Mouse (Mus musculus) limb, embryonic 13.5 days (tissue): Measurements from ENCODE around the gene Rccd1. TPM values are rescaled to one million over a fixed set of nuclear protein-coding genes. Genes with fewer than 3 reads are reported as not detected.
"Not testable (repeated sequence)": the region's sequence is repeated elsewhere in the genome, so short reads cannot be mapped to it uniquely, and the experiment has no call there.

ENCODE experiments used
- ATAC-seq: fragments of 200-750 bp; cut with Nextera tagmentation; 2 replicates; pipeline ENCODE4 v1.8.0; 2017; ENCODE audit warnings: low read depth, moderate number of reproducible peaks, moderate TSS enrichment; ENCODE audit not compliant: low FRiP score
- H3K27ac ChIP-seq: fragments of 300-500 bp; sonication (generic); 2 replicates; pipeline ENCODE4 v1.5.1; 2015; ENCODE audit warnings: inconsistent platforms, mild to moderate bottlenecking, moderate library complexity
- H3K27me3 ChIP-seq: fragments of 300-500 bp; sonication (generic); 2 replicates; pipeline ENCODE4 v1.6.1; 2015; ENCODE audit warnings: mild to moderate bottlenecking, inconsistent platforms
- H3K36me3 ChIP-seq: fragments of 300-500 bp; sonication (generic); 2 replicates; pipeline ENCODE4 v1.6.1; 2015; ENCODE audit warnings: inconsistent platforms, mild to moderate bottlenecking, moderate library complexity
- H3K4me1 ChIP-seq: fragments of 300-500 bp; sonication (generic); 2 replicates; pipeline ENCODE4 v1.6.1; 2015; ENCODE audit warnings: inconsistent platforms
- H3K4me2 ChIP-seq: fragments of 300-500 bp; sonication (generic); replicated peaks from 2 replicates; pipeline ENCODE4 v1.6.1; 2015; ENCODE audit warnings: inconsistent platforms, mild to moderate bottlenecking, moderate library complexity
- H3K4me3 ChIP-seq: fragments of 300-500 bp; sonication (generic); 2 replicates; pipeline ENCODE4 v1.5.1; 2015; ENCODE audit warnings: moderate library complexity, mild to moderate bottlenecking, inconsistent platforms
- H3K9ac ChIP-seq: fragments of 300-500 bp; sonication (generic); 2 replicates; pipeline ENCODE4 v1.6.1; 2015; ENCODE audit warnings: mild to moderate bottlenecking, inconsistent platforms
- H3K9me3 ChIP-seq: fragments of 300-500 bp; sonication (generic); 2 replicates; pipeline ENCODE4 v1.6.1; 2016; ENCODE audit warnings: inconsistent platforms
- WGBS: fragments of 180-500 bp; shearing (Covaris S2); methylation state at CpG from one replicate; pipeline ENCODE4 v1.1.7; 2015; 5-methylcytosine and 5-hydroxymethylcytosine counted together
- polyA plus RNA-seq: library from polyadenylated mRNA; unstranded; fragments of >200 nt; fragmentation: Nextera tagmentation; extraction: Ambion mirVana; gene quantifications from 2 replicates; pipeline ENCODE4 v1.2.1, GENCODE M21; 2015

The Rccd1 gene
- polyA plus RNA-seq, 1 experiment from 2014 or later = 12.3 TPM

GRCm38 (mm10) chr7:80342858-80343257 is 18.6 kb upstream of the Rccd1 start, which contains the start of gene Hddc3:
Hddc3 (plus strand) TSS chr7:80343104.
- H3K36me3 ChIP-seq = peaks cover 8% of the 10 kb centered on the region
- H3K9ac ChIP-seq = peak within 1 kb of the TSS; percentile 79
- H3K4me2 ChIP-seq = peak within 1 kb of the TSS; percentile 76
- H3K27ac ChIP-seq = peak within 1 kb of the TSS; percentile 56; the same call in 1 of the 2 replicates
- H3K9me3 ChIP-seq = no peaks in the 10 kb centered on the region
- ATAC-seq = peak; percentile 41; the same call in 1 of the 2 replicates
- H3K4me1 ChIP-seq = peaks cover 48% of the 10 kb centered on the region
- peak within 1 kb of the TSS; percentile 56 for H3K4me3 ChIP-seq
- under 1% methylated on average over 25 of the region's 25 CpGs for WGBS
- no peaks in the 10 kb centered on the region for H3K27me3 ChIP-seq

- WGBS = 82% methylated on average over 7 of the region's 7 CpGs
- peaks cover 19% of the 10 kb centered on the region for H3K36me3 ChIP-seq
- ATAC-seq = no peak
- no peak overlapping the region for H3K4me2 ChIP-seq
- H3K27ac ChIP-seq = no peak overlapping the region
- no peaks in the 10 kb centered on the region for H3K9me3 ChIP-seq
- no peaks in the 10 kb centered on the region for H3K27me3 ChIP-seq
- H3K4me1 ChIP-seq = peaks cover 39% of the 10 kb centered on the region
- H3K9ac ChIP-seq = no peak overlapping the region
- no peak overlapping the region for H3K4me3 ChIP-seq
Observed at GRCm38 (mm10) chr7:80341793-80342192, 17.5 kb upstream of the Rccd1 start.

DNA sequence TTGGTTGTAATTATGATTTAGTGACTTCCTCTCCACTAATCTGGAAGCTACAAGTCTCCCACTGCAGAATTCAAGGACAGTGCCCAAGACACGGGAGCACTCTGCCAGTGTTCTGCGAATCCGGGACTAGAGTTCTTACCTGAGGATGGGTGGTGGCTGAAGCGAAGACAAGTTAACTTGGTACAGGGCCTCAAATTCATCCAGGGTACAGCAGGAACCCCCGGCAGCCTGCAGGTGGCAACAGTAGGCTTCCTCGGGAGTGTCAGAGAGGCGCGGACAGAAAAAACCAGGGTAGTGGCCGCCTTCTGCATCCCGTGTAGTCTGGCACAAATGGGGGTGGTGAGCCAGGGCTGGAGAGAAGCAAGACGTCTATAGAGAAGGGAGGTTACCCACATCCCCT is 16.5 kb upstream of the Rccd1 start, which contains the start of gene Unc45a:
Gene Unc45a, minus strand, starts transcription at position 213 of the 400 bp plus-strand sequence.
- Histone ChIP-seq H3K4me1 (peaks cover 36% of the 10 kb centered on the region), H3K27ac (peak within 1 kb of the TSS; percentile 69), H3K9me3 (no peaks in the 10 kb centered on the region), H3K4me3 (peak within 1 kb of the TSS; percentile 65), H3K27me3 (no peaks in the 10 kb centered on the region), H3K36me3 (peaks cover 27% of the 10 kb centered on the region), H3K9ac (peak within 1 kb of the TSS; percentile 84), H3K4me2 (peak within 1 kb of the TSS; percentile 95)
- peak; percentile 44; the same call in 1 of the 2 replicates for ATAC-seq
- WGBS = 2% methylated on average over 11 of the region's 11 CpGs

- peaks cover 36% of the 10 kb centered on the region for H3K4me1 ChIP-seq
- H3K4me2 ChIP-seq = peak overlapping the region; percentile 95
- peak overlapping the region; percentile 65 for H3K4me3 ChIP-seq
- no peaks in the 10 kb centered on the region for H3K27me3 ChIP-seq
- no peaks in the 10 kb centered on the region for H3K9me3 ChIP-seq
- peak overlapping the region; percentile 84 for H3K9ac ChIP-seq
- under 1% methylated on average over 45 of the region's 45 CpGs for WGBS
- peaks cover 30% of the 10 kb centered on the region for H3K36me3 ChIP-seq
- peak; percentile 97 for ATAC-seq
- peak overlapping the region; percentile 69 for H3K27ac ChIP-seq
Observed at GRCm38 (mm10) chr7:80339793-80340628, 15.8 kb upstream of the Rccd1 start.

- Histone ChIP-seq H3K27ac (no peak overlapping the region; the same call in 1 of the 2 replicates), H3K9me3 (no peaks in the 10 kb centered on the region), H3K4me2 (peak overlapping the region; percentile 95), H3K27me3 (no peaks in the 10 kb centered on the region), H3K9ac (peak overlapping the region; percentile 84), H3K4me3 (peak overlapping the region; percentile 65), H3K36me3 (peaks cover 36% of the 10 kb centered on the region), H3K4me1 (peaks cover 36% of the 10 kb centered on the region)
- ATAC-seq = no peak
- WGBS = 9% methylated on average over 17 of the region's 17 CpGs
Observed at GRCm38 (mm10) chr7:80339371-80339770, 15.1 kb upstream of the Rccd1 start.

DNA sequence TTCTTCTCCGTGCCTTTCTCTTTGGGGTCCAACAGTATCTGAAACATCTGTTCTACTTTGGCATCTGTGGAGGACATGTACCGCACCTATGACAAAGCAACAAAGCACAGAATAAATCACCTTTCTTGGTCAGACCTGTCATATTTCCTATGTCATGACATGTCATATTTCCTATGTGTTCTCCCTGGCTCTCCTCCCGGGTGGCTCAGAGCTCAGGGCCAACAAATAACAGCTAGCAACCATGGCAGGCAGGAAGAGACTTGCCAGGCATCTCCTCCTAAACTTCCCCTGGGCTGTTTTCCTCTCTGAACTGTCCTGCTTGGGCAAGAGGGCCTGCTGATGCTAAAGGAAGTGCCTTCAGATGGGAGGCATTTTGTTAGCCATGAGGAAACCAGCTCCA is 12.7 kb upstream of the Rccd1 start:
- no peaks in the 10 kb centered on the region for H3K27me3 ChIP-seq
- H3K9me3 ChIP-seq = peaks cover 6% of the 10 kb centered on the region; the same call in 1 of the 2 replicates
- peaks cover 60% of the 10 kb centered on the region for H3K36me3 ChIP-seq
- peaks cover 27% of the 10 kb centered on the region for H3K4me1 ChIP-seq
- H3K9ac ChIP-seq = no peak overlapping the region
- H3K4me3 ChIP-seq = no peak overlapping the region
- 89% methylated on average over 3 of the region's 3 CpGs for whole genome bisulfite sequencing
- no peak overlapping the region for H3K27ac ChIP-seq
- ATAC-seq = no peak
- H3K4me2 ChIP-seq = no peak overlapping the region

DNA sequence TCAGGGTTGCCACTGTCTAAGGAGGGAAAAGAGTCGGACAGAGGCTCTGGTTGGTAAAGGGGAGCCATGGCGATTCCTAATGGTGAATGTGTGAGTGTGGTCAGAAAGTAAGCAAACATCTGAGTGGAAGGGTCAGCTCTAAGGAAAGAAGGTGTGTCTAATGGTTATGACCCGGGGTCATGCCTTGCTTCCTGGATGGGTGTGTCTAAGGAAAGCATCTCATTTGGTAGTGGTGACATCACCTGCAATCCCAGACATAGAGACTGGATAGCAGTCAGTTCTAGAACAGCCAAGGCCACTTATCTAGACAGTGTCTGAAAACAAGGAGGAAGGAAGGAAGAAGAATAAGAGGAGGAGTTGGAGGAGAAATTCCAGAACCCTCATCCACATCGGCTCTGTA is 10.6 kb upstream of the Rccd1 start:
- peaks cover 6% of the 10 kb centered on the region; the same call in 1 of the 2 replicates for H3K9me3 ChIP-seq
- no peak for ATAC-seq
- H3K27me3 ChIP-seq = no peaks in the 10 kb centered on the region
- no peak overlapping the region for H3K4me2 ChIP-seq
- no peak overlapping the region for H3K27ac ChIP-seq
- WGBS = 90% methylated on average over 4 of the region's 4 CpGs
- H3K36me3 ChIP-seq = peaks cover 81% of the 10 kb centered on the region
- no peak overlapping the region for H3K9ac ChIP-seq
- peaks cover 18% of the 10 kb centered on the region for H3K4me1 ChIP-seq
- no peak overlapping the region for H3K4me3 ChIP-seq

DNA sequence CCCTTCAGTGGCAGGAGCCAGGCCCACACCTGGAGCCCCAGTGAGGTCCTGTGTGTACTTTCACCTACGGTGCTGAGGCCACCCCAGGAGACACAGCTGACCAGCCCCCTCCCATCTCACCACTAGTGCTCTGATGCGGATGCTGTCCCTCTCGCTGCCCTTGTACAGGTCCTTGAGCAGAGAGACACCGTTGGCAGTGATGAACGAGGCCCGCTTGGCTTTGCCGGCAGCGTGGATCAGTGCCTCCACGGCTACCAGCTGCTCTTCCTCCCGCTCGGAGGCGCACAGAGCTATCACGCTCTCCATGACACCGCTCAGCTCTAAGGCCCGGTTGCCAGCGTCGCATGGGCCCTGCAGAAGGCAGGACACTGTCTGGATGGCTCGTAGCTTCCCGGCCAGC is 7.2 kb upstream of the Rccd1 start:
- Histone ChIP-seq H3K9ac (no peak overlapping the region), H3K4me1 (no peaks in the 10 kb centered on the region), H3K4me3 (no peak overlapping the region), H3K27me3 (no peaks in the 10 kb centered on the region), H3K27ac (no peak overlapping the region), H3K9me3 (peaks cover 6% of the 10 kb centered on the region; the same call in 1 of the 2 replicates), H3K4me2 (no peak overlapping the region), H3K36me3 (peaks cover 100% of the 10 kb centered on the region)
- ATAC-seq = no peak
- WGBS = 97% methylated on average over 19 of the region's 19 CpGs

GRCm38 (mm10) chr7:80330278-80330677 is 6.0 kb upstream of the Rccd1 start:
- no peaks in the 10 kb centered on the region for H3K27me3 ChIP-seq
- H3K27ac ChIP-seq = no peak overlapping the region
- no peak overlapping the region for H3K4me2 ChIP-seq
- H3K9me3 ChIP-seq = peaks cover 6% of the 10 kb centered on the region; the same call in 1 of the 2 replicates
- H3K9ac ChIP-seq = no peak overlapping the region
- no peak overlapping the region for H3K4me3 ChIP-seq
- 89% methylated on average over 8 of the region's 8 CpGs for WGBS
- no peak for ATAC-seq
- H3K36me3 ChIP-seq = peaks cover 100% of the 10 kb centered on the region
- peaks cover 3% of the 10 kb centered on the region for H3K4me1 ChIP-seq

DNA sequence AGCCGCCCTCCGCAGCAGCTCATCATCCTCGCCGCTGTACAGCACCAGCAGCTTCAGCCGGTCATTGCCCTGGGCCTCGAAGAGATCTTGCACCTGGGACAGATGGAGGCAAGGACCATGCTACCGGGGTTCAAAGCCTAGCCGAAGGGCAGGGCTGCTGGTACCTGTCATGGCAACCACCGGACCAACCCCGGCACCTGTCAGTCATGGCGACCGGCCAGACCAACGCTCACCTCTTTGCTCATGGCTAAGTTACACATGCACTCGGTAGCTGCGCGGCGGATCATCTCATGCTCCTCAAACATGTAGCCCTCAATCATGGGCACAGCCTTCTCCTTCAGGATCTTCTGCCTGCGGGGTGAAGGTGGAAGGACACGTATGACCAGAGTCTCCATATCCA is 1.8 kb upstream of the Rccd1 start:
- Histone ChIP-seq H3K9ac (no peak overlapping the region), H3K27me3 (no peaks in the 10 kb centered on the region), H3K4me2 (no peak overlapping the region), H3K4me1 (peaks cover 17% of the 10 kb centered on the region), H3K4me3 (no peak overlapping the region), H3K9me3 (no peaks in the 10 kb centered on the region), H3K36me3 (peaks cover 62% of the 10 kb centered on the region), H3K27ac (no peak overlapping the region)
- 97% methylated on average over 19 of the region's 19 CpGs for WGBS
- ATAC-seq = no peak

- H3K4me1 ChIP-seq = peaks cover 17% of the 10 kb centered on the region
- no peak for ATAC-seq
- no peaks in the 10 kb centered on the region for H3K27me3 ChIP-seq
- H3K27ac ChIP-seq = no peak overlapping the region
- no peaks in the 10 kb centered on the region for H3K9me3 ChIP-seq
- no peak overlapping the region; the same call in 1 of the 2 replicates for H3K4me2 ChIP-seq
- 91% methylated on average over 16 of the region's 16 CpGs for WGBS
- H3K9ac ChIP-seq = no peak overlapping the region
- H3K36me3 ChIP-seq = peaks cover 62% of the 10 kb centered on the region
- H3K4me3 ChIP-seq = no peak overlapping the region
Observed at GRCm38 (mm10) chr7:80325292-80325868, 1.1 kb upstream of the Rccd1 start.

DNA sequence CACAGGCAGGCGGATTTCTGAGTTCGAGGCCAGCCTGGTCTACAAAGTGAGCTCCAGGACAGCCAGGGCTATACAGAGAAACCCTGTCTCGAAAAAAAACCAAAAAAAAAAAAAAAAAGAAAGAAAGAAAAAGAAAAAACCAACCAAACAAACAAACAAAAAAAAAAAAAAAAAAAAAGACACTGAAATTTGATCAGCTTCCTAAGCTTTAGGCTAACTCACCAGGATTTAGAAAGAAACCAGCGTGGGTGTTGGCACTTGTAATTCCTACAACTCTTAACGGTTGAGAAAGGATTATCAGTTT is 514 bp upstream of the Rccd1 start:
- not testable (repeated sequence) for H3K27me3 ChIP-seq, H3K9ac ChIP-seq, H3K9me3 ChIP-seq, ATAC-seq, H3K27ac ChIP-seq
- Histone ChIP-seq H3K4me2 (peak overlapping the region; percentile 83), H3K36me3 (peaks cover 62% of the 10 kb centered on the region), H3K4me1 (peaks cover 17% of the 10 kb centered on the region), H3K4me3 (0 out of 2 replicates have a peak overlapping the region, but pooled peaks have one; percentile 64)
- 34% methylated on average over 5 of the region's 5 CpGs for WGBS
